Comparison of ENCODE assay signal across 1 mouse cellular context in the genomic region with DNA sequence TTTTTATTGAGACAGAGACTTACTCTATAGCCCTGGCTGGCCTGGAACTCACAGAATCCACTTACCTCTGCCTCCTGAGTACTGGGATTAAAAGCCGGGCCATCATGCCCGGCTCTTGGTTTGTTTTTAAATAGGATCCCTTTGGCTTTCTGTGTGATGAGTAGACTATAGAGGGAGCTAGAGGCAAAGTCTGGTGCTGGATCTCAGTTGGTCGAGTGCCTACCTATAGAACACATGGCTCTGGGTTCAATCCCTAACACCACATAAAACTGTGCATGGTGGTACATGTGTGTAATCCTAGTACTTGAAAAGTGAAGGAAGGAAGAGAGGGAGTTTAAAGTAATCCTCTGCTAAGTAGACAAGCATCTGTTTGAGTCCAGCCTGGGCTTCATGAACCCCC.
TF ChIP-seq lines count a peak whose summit lies in the region.

No protein-coding gene starts in this region.

TF ChIP-seq in MEL, 35 proteins besides CTCF, POLR2A, EP300 and RAD21:
- no peak for TF ChIP-seq E2F4 (IDR thresholded peaks at IDR 0.05; ENCODE audit: borderline replicate concordance, low read depth, low read length)
- no peak for TF ChIP-seq BHLHE40 (IDR thresholded peaks at IDR 0.05; ENCODE audit: borderline replicate concordance, low read depth, low read length)
- no peak for TF ChIP-seq ZMIZ1 (IDR thresholded peaks at IDR 0.05; ENCODE audit: low read depth, low read length)
- no peak for TF ChIP-seq TAL1 (IDR thresholded peaks at IDR 0.05; ENCODE audit: low read length)
- TF ChIP-seq MAFK (IDR thresholded peaks at IDR 0.05; ENCODE audit: borderline replicate concordance, low read depth, low read length) = no peak
- peak; percentile 12; the same call in 1 of the 2 replicates for TF ChIP-seq SMC3 (IDR thresholded peaks at IDR 0.05; ENCODE audit: low read depth, low read length)
- no peak for TF ChIP-seq USF1 (IDR thresholded peaks at IDR 0.05; ENCODE audit: low read depth, low read length)
TF ChIP-seq in MEL: peak in this region for 1.
